Mouse (Mus musculus): ENCODE measurements at regions not wholly inside any gene's neighbourhood (a gene's known extent, or its start where the extent isn't known, plus 50 kb on each side); places are given as distances from the start of the nearest gene placed in this dataset.
A peak's percentile ranks its signal among the peaks of the same experiment; 100 is the strongest.

DNA sequence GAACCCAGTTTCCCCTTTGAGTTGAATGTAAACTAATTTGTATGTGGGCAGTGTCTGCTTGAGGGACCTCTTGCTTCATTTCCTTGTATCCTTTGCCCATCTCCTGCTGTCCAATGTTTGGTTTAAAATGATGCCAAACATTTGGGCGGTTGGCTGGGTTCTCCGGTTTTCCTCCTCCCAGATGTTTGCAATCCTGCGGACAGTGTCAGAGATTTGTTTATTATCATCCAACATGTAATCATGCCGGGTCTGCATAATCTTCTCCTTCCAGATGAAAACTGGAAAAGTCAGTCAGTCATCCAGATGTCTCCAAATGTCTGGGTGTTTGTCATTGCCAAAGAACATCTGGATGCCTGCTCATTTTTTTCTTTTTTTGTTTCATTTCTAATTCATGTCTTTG, 323.0 kb downstream of the Lmx1a start:
- WGBS, result 88% methylated on average over 4 of the region's 4 CpGs
- H3K27me3 ChIP-seq, result no peaks in the 10 kb centered on the region
- H3K27ac ChIP-seq (replicated peaks), result no peak overlapping the region
- H3K9ac ChIP-seq, result no peak overlapping the region
- H3K9me3 ChIP-seq, result no peaks in the 10 kb centered on the region
- H3K4me3 ChIP-seq, result no peak overlapping the region
- ATAC-seq (ENCODE audit: low read depth), result no peak
- no peak overlapping the region for H3K4me2 ChIP-seq
- H3K4me1 ChIP-seq (replicated peaks), result no peaks in the 10 kb centered on the region
- no peaks in the 10 kb centered on the region for H3K36me3 ChIP-seq

GRCm38 (mm10) chr1:168012611-168013010, 323.6 kb downstream of the Lmx1a start:
- H3K36me3 ChIP-seq, result no peaks in the 10 kb centered on the region
- no peak overlapping the region for H3K4me2 ChIP-seq
- H3K4me1 ChIP-seq (replicated peaks), result no peaks in the 10 kb centered on the region
- no peaks in the 10 kb centered on the region for H3K27me3 ChIP-seq
- WGBS, result 90% methylated on average over 5 of the region's 5 CpGs
- no peak for ATAC-seq (ENCODE audit: low read depth)
- no peaks in the 10 kb centered on the region for H3K9me3 ChIP-seq
- H3K4me3 ChIP-seq, result no peak overlapping the region
- no peak overlapping the region for H3K9ac ChIP-seq
- no peak overlapping the region for H3K27ac ChIP-seq (replicated peaks)

DNA sequence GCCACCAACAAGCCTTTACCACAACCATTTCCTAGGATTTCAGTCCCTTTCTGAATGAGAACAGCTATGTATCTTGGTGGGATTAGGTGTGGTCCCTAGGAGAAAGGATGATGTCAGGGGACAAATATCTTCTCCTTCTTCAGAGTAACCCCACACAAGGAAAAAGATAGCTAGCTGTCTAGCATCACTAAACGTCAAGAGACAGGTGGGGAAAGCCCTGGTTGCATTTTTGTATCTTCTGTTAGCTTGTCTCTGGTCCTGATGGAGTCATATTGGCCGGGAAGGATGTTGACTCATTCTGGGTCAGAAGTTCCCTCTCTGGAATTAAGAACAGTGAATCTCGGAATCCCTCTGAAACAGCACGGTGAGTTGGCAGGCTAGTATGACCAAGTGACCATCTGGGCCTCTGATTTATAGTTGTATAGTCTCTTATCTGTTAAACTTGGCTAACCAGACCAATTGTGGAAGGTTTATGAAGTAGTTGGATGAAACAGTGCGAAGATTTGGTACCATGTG, 327.4 kb downstream of the Lmx1a start:
- H3K27me3 ChIP-seq, result no peaks in the 10 kb centered on the region
- no peaks in the 10 kb centered on the region for H3K4me1 ChIP-seq (replicated peaks)
- no peaks in the 10 kb centered on the region for H3K36me3 ChIP-seq
- no peak overlapping the region for H3K9ac ChIP-seq
- no peak overlapping the region for H3K4me3 ChIP-seq
- no peaks in the 10 kb centered on the region for H3K9me3 ChIP-seq
- WGBS, result 89% methylated on average over 5 of the region's 5 CpGs
- no peak for ATAC-seq (ENCODE audit: low read depth)
- no peak overlapping the region for H3K27ac ChIP-seq (replicated peaks)
- H3K4me2 ChIP-seq, result no peak overlapping the region

- Histone ChIP-seq H3K36me3 (no peaks in the 10 kb centered on the region), H3K4me1 (replicated peaks) (no peaks in the 10 kb centered on the region), H3K9ac (no peak overlapping the region), H3K9me3 (no peaks in the 10 kb centered on the region), H3K27me3 (no peaks in the 10 kb centered on the region), H3K4me2 (no peak overlapping the region), H3K27ac (replicated peaks) (no peak overlapping the region), H3K4me3 (no peak overlapping the region)
- no peak for ATAC-seq (ENCODE audit: low read depth)
- WGBS, result 74% methylated on average over 3 of the region's 3 CpGs
Measured at GRCm38 (mm10) chr1:168026481-168026880, 337.4 kb downstream of the Lmx1a start.

DNA sequence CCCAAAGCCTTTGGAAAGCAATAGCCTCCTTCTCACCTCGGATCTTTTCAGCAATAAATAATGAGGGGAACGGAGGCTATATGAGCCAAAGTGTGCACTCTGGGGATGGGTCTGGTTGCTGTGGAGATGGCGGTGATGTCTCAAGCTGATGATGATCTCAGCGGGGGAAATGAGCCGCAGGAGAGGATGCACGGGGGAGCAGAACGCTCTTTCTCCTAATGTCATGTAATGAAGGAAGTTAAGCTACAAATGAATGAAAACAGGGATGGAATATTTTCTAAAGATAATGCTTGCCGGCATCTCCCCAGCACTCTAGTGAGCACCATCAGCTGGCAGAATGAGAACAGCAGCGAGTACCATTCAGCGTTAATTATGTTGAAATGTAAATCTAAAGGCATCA, 355.7 kb downstream of the Lmx1a start:
- Histone ChIP-seq H3K4me2 (peak overlapping the region; percentile 44), H3K4me3 (peak overlapping the region; percentile 7; the same call in 1 of the 2 replicates), H3K4me1 (replicated peaks) (peaks cover 35% of the 10 kb centered on the region), H3K9ac (no peak overlapping the region), H3K27me3 (no peaks in the 10 kb centered on the region), H3K27ac (replicated peaks) (peak overlapping the region; percentile 72), H3K9me3 (no peaks in the 10 kb centered on the region), H3K36me3 (no peaks in the 10 kb centered on the region)
- ATAC-seq (ENCODE audit: low read depth), result peak; percentile 45; the same call in 1 of the 2 replicates
- WGBS, result 17% methylated on average over 10 of the region's 10 CpGs

DNA sequence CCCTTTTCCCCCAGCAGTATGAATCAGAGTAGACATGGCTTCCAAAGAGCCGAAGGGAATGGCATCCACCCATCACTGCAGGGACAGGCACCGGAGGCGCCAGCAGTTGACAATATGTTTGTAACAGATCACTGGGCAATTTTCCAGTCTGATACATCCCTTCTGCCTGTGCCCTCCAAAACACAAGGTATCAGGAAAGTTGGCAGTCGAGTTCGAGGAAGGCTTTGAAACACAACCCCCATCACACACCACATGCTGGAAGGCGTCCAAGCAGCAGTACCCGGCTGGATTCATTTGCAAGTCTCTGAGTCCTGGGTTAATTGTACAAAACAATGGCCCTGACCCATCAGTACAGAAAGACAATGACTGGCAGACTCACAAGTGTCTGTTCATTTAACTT, 357.3 kb downstream of the Lmx1a start:
- 35% methylated on average over 7 of the region's 7 CpGs for WGBS
- H3K4me3 ChIP-seq, result no peak overlapping the region
- H3K27me3 ChIP-seq, result no peaks in the 10 kb centered on the region
- peak; percentile 85 for ATAC-seq (ENCODE audit: low read depth)
- peak overlapping the region; percentile 72 for H3K27ac ChIP-seq (replicated peaks)
- no peaks in the 10 kb centered on the region for H3K9me3 ChIP-seq
- no peak overlapping the region for H3K4me2 ChIP-seq
- no peaks in the 10 kb centered on the region for H3K36me3 ChIP-seq
- H3K9ac ChIP-seq, result no peak overlapping the region
- H3K4me1 ChIP-seq (replicated peaks), result peaks cover 35% of the 10 kb centered on the region

GRCm38 (mm10) chr1:168046749-168047148, 357.7 kb downstream of the Lmx1a start:
- peak overlapping the region; percentile 72 for H3K27ac ChIP-seq (replicated peaks)
- WGBS, result 47% methylated on average over 1 of the region's 1 CpGs
- no peak overlapping the region for H3K9ac ChIP-seq
- H3K4me3 ChIP-seq, result no peak overlapping the region
- peak; percentile 60 for ATAC-seq (ENCODE audit: low read depth)
- no peaks in the 10 kb centered on the region for H3K36me3 ChIP-seq
- no peaks in the 10 kb centered on the region for H3K27me3 ChIP-seq
- H3K4me2 ChIP-seq, result no peak overlapping the region
- no peaks in the 10 kb centered on the region for H3K9me3 ChIP-seq
- peaks cover 35% of the 10 kb centered on the region for H3K4me1 ChIP-seq (replicated peaks)

DNA sequence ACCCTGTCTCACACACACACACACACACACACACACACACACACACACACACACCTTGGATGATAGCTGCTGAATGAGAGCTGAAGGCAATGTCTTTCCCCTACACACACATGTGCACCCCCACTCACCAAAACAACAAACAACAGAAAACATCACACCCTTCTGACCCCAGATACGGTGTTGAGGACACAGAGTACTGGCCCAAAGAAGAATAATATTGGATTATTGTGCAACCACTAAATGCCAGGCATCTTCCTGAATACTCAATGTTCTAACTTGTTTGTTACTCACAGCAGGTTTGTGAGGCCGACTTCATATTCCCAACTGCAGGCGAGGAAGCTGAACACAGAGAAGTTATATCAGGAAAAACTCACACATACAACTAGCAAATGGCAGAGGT, 360.9 kb downstream of the Lmx1a start:
- no peaks in the 10 kb centered on the region for H3K27me3 ChIP-seq
- H3K9ac ChIP-seq, result no peak overlapping the region
- H3K9me3 ChIP-seq, result no peaks in the 10 kb centered on the region
- 97% methylated on average over 3 of the region's 3 CpGs for WGBS
- H3K4me3 ChIP-seq, result no peak overlapping the region
- no peak overlapping the region for H3K27ac ChIP-seq (replicated peaks)
- H3K4me1 ChIP-seq (replicated peaks), result peaks cover 28% of the 10 kb centered on the region
- ATAC-seq (ENCODE audit: low read depth), result no peak
- no peak overlapping the region for H3K4me2 ChIP-seq
- no peaks in the 10 kb centered on the region for H3K36me3 ChIP-seq

GRCm38 (mm10) chr1:168056479-168056878, 367.4 kb downstream of the Lmx1a start:
- no peak for ATAC-seq (ENCODE audit: low read depth)
- no peak overlapping the region for H3K27ac ChIP-seq (replicated peaks)
- WGBS, result 2% methylated on average over 5 of the region's 7 CpGs
- H3K36me3 ChIP-seq, result no peaks in the 10 kb centered on the region
- no peak overlapping the region for H3K4me3 ChIP-seq
- no peak overlapping the region for H3K9ac ChIP-seq
- no peaks in the 10 kb centered on the region for H3K27me3 ChIP-seq
- H3K4me2 ChIP-seq, result peak overlapping the region; percentile 26; the same call in 1 of the 2 replicates
- H3K9me3 ChIP-seq, result no peaks in the 10 kb centered on the region
- peaks cover 11% of the 10 kb centered on the region for H3K4me1 ChIP-seq (replicated peaks)

GRCm38 (mm10) chr1:168057479-168057878, 368.4 kb downstream of the Lmx1a start:
- WGBS, result 76% methylated on average over 9 of the region's 9 CpGs
- Histone ChIP-seq H3K4me3 (no peak overlapping the region), H3K9ac (no peak overlapping the region)

DNA sequence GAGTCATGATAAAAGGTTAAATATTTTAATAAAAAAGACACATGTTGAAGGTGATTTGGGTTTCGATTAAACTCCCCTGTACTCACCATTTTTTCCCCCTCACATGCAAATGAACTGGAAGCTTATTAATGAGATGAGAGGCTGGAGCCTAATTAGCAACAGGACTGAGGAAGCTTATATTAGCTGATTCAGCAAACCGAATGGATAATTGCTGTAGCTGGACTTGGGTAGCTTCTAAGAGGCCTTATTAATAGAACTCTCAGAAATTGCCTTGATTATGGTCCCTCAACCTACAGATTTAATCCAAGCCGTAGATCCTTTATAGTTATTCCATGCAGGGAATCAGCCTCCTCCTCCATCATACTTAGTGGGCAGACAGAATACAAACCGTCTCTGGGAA, 369.7 kb downstream of the Lmx1a start:
- H3K36me3 ChIP-seq, result no peaks in the 10 kb centered on the region
- no peak overlapping the region for H3K9ac ChIP-seq
- no peaks in the 10 kb centered on the region for H3K27me3 ChIP-seq
- no peak overlapping the region for H3K4me2 ChIP-seq
- 69% methylated on average over 4 of the region's 4 CpGs for WGBS
- H3K9me3 ChIP-seq, result no peaks in the 10 kb centered on the region
- ATAC-seq (ENCODE audit: low read depth), result no peak
- H3K4me3 ChIP-seq, result no peak overlapping the region
- H3K27ac ChIP-seq (replicated peaks), result no peak overlapping the region
- peaks cover 11% of the 10 kb centered on the region for H3K4me1 ChIP-seq (replicated peaks)

More at GRCm38 (mm10) chr1:168057479-168057878, 368.4 kb downstream of the Lmx1a start:
- Histone ChIP-seq H3K27ac (replicated peaks) (no peak overlapping the region), H3K36me3 (no peaks in the 10 kb centered on the region), H3K9me3 (no peaks in the 10 kb centered on the region), H3K4me1 (replicated peaks) (peaks cover 11% of the 10 kb centered on the region), H3K27me3 (no peaks in the 10 kb centered on the region), H3K4me2 (no peak overlapping the region)
- no peak for ATAC-seq (ENCODE audit: low read depth)

GRCm38 (mm10) chr1:168064065-168064664, 367.9 kb downstream of the Pbx1 start:
- ATAC-seq (ENCODE audit: low read depth), result no peak
- 79% methylated on average over 7 of the region's 7 CpGs for WGBS
- no peak overlapping the region for H3K4me3 ChIP-seq

DNA sequence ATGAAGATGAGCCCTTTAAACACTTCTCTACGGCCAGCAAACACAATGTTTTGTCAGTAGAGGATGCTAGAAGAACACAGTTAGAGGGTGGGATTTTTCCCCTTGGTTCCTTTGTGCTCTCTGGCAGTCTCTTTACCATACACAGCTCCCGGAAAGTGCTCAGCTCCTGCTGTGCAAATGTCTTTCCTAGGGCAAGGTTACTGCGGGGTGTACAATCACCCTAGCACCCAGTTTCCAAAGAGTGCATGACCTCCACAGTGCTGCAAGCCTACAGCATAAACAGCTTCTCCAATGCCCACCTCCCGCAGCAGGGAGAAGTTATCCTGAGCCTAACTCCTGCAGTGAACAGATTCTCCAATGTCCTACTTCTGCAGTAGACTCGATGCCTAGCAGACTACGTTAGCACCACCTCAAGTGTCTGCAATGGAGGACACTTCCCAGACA, 366.4 kb downstream of the Pbx1 start:
- H3K9me3 ChIP-seq, result no peaks in the 10 kb centered on the region
- ATAC-seq (ENCODE audit: low read depth), result peak; percentile 43; the same call in 1 of the 2 replicates
- no peaks in the 10 kb centered on the region for H3K36me3 ChIP-seq
- H3K4me1 ChIP-seq (replicated peaks), result peaks cover 19% of the 10 kb centered on the region
- H3K4me2 ChIP-seq, result no peak overlapping the region
- H3K9ac ChIP-seq, result no peak overlapping the region
- no peak overlapping the region for H3K4me3 ChIP-seq
- WGBS, result 43% methylated on average over 6 of the region's 6 CpGs
- no peak overlapping the region for H3K27ac ChIP-seq (replicated peaks)
- no peaks in the 10 kb centered on the region; the same call in 1 of the 2 replicates for H3K27me3 ChIP-seq

More at GRCm38 (mm10) chr1:168064065-168064664, 367.9 kb downstream of the Pbx1 start:
- no peaks in the 10 kb centered on the region for H3K9me3 ChIP-seq
- no peak overlapping the region for H3K27ac ChIP-seq (replicated peaks)
- peaks cover 19% of the 10 kb centered on the region for H3K4me1 ChIP-seq (replicated peaks)
- no peak overlapping the region for H3K9ac ChIP-seq
- H3K4me2 ChIP-seq, result no peak overlapping the region
- H3K27me3 ChIP-seq, result no peaks in the 10 kb centered on the region; the same call in 1 of the 2 replicates
- no peaks in the 10 kb centered on the region for H3K36me3 ChIP-seq
